Mouse (Mus musculus): ENCODE measurements around the gene Vmn1r67.

Gene Vmn1r67

GRCm38 (mm10) chr7:10443031-10443430, at the start of gene Vmn1r67:
Gene Vmn1r67, plus strand, starts transcription at chr7:10443331.
- no peak for DNase-seq (ENCODE audit: low spot score in 2 of 2)

GRCm38 (mm10) chr7:10458166-10458565, 15.0 kb downstream of the Vmn1r67 start:
- DNase-seq (ENCODE audit: low spot score in 2 of 2) = peak in 1 of 2 experiments; percentile 27

- DNase-seq (ENCODE audit: low spot score in 2 of 2) = no peak
Measured at GRCm38 (mm10) chr7:10479813-10480212, 36.7 kb downstream of the Vmn1r67 start.

- DNase-seq (ENCODE audit: low spot score in 2 of 2) = peak; percentile 54 to 74
Measured at GRCm38 (mm10) chr7:10480588-10481233, 37.6 kb downstream of the Vmn1r67 start.

- DNase-seq (ENCODE audit: low spot score in 2 of 2) = peak; percentile 81 to 84
Measured at GRCm38 (mm10) chr7:10494786-10495521, 51.8 kb downstream of the Vmn1r67 start, which contains the start of gene Zik1. Gene Zik1, minus strand, starts transcription at chr7:10495394.

- no peak for DNase-seq (ENCODE audit: low spot score in 2 of 2)
Measured at GRCm38 (mm10) chr7:10495578-10495977, 52.4 kb downstream of the Vmn1r67 start.
